Mouse (Mus musculus): ENCODE data around the gene Bckdha.

The Bckdha gene

DNA sequence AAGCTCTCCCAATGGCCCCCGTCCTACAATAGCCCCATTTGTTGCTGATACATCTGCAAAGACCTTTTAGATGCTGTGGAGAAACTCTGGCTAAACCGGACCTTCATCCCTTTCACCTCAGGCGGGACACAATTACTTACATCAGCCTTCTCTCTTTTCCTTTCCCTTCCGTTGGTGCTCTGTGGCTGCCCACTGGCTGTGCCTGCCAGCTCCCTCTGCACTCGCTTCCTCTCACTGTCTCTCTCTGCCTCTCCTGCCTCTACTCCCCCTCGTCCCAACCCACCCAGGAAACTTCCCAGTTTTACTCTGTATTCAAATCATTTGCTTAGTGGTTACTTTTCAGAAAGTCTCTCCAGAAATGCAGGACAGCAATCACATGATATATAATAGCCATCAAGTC is 48.7 kb downstream of the Bckdha start:
- no peak for DNase-seq

DNA sequence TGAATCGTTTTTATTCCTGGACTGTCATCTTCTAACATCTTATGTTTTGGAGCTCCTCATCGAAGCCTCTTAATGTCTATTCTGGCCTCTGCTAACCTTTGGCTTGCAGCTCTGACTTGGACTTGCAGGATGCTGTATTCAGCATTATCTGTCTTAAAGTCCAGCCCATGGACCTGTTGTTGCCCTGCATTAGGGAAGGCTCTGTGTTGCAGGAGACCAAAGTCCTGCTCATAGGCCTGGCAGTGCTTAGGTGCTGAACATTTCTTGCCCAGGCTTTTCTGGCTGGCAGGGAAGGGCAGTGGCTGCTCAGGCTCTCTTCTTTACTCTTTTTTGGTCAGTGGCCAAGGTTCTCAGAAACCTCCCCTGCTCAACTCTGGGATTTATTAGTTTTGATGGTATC is 51.6 kb downstream of the Bckdha start:
- no peak for DNase-seq

DNA sequence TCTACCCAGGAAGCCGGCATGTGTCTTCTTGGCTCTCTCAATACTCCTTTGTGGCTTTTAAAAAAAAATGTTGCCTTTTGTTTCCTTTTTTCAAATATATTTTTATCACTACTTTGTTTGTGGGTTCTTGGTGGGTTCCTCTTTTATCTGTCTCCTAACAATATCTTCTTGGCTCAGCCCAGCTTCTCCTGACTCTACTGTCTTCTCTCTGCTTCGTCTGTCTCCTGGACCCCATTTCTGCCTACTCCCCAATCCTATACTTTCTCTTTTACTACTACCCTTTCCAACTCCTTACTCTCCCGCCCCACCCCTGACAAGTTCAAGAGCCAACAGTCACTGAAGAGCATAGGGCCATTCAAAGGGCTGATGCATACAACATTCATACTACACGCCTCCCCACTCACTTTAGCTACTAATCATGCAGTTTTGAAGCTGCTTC is 52.1 kb downstream of the Bckdha start:
- DNase-seq: no peak

DNA sequence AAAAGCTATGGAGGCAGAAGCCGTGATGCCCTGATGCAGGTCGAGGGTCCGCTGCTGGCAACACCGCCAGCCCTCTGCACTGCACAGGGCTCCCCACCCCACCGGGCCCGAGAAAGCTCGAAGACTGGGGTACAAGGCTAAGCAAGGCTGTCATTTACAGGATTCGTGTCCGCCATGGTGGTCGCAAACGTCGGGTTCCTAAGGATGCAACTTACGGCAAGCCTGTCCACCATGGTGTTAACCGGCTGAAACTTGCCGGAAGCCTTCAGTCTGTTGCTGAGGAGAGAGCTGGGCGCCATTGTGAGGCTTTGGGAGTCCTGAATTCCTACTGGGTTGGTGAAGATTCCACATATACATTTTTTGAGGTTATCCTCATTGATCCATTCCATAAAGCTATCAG is 57.4 kb downstream of the Bckdha start:
- DNase-seq: no peak

DNA sequence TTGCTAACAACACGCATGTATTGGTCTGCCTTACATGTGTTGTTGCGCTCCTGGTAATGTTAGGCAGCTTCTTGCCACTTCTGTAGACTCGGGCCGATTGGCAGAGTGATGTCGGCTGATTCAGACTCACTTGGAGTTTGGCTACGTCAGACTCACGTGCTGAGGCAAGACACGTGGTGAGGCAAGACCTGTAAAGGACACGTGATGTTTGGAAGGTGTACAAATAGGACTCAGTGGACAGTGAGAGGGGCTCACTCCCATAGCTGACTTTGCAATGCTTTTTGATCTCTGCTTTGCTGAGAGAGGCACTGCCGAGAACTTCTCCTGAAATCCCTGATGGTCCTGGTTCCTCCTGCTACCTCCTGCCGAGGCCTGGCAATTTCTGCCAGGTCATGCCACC is 58.1 kb downstream of the Bckdha start:
- no peak for DNase-seq

DNA sequence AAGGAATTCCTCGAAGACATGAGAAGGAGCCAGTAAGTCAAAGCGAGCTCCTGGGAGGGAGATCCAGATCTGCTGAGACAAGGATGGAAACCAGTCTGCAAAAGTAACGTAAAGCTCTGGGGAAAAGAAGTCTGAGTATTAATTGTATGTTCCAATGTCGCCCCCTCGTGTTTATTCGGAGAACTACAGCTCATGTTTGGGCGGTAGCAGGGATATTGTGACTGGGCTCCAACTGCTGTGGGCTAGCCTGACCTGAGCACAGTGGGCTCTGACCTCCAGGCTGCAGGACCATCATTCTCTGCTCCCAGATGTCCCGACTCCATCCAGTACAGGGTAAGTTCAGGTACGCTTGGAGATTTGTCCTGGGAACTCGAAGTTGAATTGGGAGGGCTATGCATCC is 59.1 kb downstream of the Bckdha start:
- DNase-seq: peak; percentile 83

DNA sequence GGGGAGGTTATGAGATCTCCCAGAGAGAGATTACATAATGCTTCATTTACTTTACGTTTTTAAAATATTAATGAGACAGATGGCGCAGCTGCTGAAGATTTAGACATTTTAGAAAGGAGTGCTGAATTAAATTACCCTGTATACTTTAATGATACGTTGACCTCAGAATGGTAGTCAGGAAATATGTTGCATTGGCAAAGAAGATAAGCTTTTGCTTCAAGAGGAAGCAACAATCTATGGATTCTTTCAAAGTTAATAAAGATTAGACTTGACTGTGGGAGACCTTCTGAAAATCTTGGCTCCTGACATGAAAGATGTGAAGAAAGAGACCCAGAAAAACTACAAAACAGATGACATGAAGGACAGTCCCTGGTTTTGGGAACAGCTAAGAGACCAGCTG is 64.9 kb downstream of the Bckdha start:
- DNase-seq: no peak

DNA sequence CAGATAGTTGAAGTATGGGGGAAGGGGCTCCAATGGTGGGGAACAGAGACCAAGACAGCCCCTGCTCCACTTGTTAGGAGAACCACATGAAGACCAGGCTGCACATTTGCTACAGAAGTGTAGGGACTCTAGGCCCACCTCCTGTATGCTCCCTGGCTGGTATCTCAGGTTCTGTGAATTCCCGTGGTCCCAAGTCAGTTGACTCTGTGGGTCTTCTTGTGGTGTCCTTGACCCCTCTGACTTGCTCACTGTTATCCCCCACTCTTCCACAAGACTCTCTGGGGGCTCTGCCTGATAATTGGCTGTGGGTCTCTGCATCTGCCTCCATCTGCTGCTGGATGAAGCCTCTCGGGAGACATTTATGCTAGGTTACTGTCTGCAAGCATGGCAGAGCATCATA is 67.6 kb downstream of the Bckdha start:
- no peak for DNase-seq

DNA sequence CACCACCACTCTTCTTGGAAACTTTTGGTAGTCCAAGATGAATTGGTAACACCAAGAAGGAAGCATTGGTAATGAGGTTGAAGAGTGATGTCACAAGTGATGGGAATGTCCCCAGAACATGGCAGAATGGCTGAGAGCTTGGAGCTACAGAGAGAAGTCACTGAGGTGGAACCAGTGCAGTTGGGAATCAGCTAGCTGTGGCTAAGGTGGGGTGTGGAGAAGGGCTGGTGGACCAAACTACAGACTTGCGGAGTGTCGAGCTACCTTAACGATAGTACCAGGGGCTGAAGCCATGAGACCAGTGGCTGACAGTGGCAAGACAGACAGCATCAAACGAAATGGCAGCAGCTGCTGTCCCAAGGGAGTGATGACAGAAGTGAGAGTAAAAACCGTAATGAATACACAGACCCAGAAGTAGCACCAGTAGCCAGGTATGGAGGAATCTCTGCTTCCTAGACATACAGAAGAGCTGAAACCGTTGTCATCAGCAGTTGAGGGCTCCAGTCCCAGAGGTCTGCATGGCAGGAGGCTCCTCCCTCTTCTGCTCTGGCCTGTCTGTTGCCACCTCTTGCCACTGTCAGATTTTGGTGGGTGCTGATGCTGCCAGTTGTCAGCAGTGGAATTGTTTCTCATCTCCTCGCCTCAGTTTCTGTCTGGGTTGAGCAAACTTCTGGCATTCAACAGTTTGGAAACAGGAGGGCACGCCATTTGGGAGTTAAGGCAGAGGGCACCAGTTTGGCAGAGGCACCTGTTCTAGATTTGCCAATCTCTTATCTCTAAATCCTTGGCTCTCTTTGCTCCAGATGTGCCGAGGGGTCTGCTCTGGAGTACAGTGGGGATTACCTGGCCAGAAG is 73.2 kb downstream of the Bckdha start:
- DNase-seq: no peak

DNA sequence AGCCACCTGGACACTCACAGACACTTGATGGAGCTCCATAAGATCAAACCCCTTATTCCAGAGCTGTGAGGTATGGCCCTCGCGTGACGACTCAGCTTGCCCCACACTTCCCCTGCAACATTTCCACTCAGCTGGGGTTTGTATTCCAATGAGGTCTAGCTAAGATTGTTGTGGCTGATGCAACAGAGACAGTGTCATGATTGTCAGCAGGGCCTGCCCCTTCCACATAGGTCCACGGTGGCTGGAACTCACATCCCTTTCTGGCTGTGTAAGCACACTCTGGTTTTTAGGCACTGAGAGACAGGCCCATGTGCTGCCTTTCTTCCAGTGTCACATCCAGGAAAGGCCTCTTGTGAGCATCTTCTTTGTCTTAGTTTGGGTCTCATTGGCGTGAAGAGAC is 74.1 kb downstream of the Bckdha start:
- no peak for DNase-seq

DNA sequence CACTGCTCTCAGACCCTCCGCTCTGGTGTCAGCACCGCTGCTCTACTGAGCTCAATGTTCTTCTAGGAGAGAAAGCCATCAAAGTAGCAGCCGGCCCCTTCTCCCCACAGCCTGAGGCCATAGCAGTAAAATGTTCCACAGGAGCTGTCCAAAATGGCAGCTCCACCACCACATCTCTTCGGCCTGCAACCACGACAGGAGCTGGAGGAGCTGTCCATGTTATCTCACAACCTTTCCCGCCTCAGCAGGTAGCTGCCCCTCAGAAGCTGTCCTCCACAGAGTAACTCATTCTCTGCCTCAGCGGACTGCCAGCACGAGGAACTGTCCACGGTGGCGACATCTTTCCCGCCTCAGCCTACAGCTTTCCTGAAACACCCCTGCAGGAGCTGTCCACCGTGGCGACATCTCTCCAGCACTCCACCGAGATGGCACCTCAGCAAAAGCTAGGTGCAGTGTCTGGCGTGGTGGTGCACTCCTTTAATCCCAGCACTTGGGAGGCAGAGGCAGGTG is 76.4 kb downstream of the Bckdha start:
- DNase-seq: no peak

Measured in retina, postnatal 1 day (tissue).